Mouse (Mus musculus): ENCODE measurements around the gene Pes1. TPM values are rescaled to one million over a fixed set of nuclear protein-coding genes. Genes with fewer than 3 reads are reported as not detected.

Pes1 gene
- total and polyA plus RNA-seq, 2 experiments from 2014 or later = 50.0 to 55.8 TPM

DNA sequence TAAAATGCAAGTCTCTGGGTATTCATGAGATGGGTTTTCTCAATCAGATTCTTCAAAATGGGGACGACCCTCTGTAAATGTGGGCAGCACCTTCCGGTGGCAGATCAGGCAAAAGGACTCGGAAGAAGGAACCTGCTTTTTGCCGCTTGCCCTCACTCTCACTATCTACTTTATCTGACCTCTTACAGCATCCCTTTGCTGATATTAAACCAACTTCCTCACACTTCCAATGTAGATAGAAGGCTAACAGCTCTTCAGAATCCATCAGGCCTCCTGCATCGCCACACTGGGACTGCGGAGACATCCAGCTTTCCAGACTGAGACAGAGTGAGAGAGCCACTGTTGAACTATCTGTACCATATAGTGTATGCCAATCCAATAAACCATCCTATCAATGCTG is 41.0 kb upstream of the Pes1 start:
- H3K4me3 ChIP-seq (ENCODE audit: low read depth, low read length) = no peak overlapping the region
- H3K4me1 ChIP-seq (ENCODE audit: insufficient read depth) = no peaks in the 10 kb centered on the region
- no peaks in the 10 kb centered on the region for H3K36me3 ChIP-seq (ENCODE audit: insufficient read depth)
- H3K27me3 ChIP-seq (ENCODE audit: insufficient read depth, low read length) = no peaks in the 10 kb centered on the region
- no peak for ATAC-seq
- H3K9me3 ChIP-seq (ENCODE audit: low read length) = no peaks in the 10 kb centered on the region
- WGBS = 96% methylated on average over 6 of the region's 6 CpGs
- TF ChIP-seq CTCF (IDR thresholded peaks at IDR 0.05; ENCODE audit: low read depth) = no peak
- no peak overlapping the region for H3K27ac ChIP-seq (ENCODE audit: low read depth, low read length)
- DNase-seq = no peak
- no peak overlapping the region for H3K9ac ChIP-seq
- H3K4me2 ChIP-seq (ENCODE audit: low read depth) = no peak overlapping the region

DNA sequence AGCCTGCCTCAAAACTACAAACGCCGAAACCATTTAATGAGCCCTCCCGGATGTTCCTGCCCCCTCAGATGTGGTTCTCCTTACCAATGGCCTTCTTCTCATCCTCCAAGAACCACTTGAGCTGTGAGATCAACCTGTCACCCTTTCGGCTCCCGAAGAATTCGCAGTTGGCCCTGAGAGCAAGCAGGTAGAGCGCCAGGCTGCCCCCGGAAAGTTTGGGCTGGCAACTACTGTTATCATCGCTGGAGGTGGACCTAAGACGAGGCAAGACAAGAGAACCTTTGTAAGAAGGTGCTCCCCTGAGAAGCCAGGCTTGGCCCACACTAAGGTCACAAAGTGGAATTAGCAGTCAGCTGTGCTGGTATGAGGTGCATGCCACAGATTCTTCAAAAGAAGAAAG is 37.9 kb upstream of the Pes1 start:
- no peak for DNase-seq
- no peaks in the 10 kb centered on the region for H3K36me3 ChIP-seq (ENCODE audit: insufficient read depth)
- H3K4me2 ChIP-seq (ENCODE audit: low read depth) = no peak overlapping the region
- H3K4me1 ChIP-seq (ENCODE audit: insufficient read depth) = no peaks in the 10 kb centered on the region
- TF ChIP-seq CTCF (IDR thresholded peaks at IDR 0.05; ENCODE audit: low read depth) = no peak
- no peak overlapping the region for H3K9ac ChIP-seq
- H3K27ac ChIP-seq (ENCODE audit: low read depth, low read length) = no peak overlapping the region
- no peaks in the 10 kb centered on the region for H3K27me3 ChIP-seq (ENCODE audit: insufficient read depth, low read length)
- WGBS = 92% methylated on average over 10 of the region's 10 CpGs
- no peak for ATAC-seq
- H3K4me3 ChIP-seq (ENCODE audit: low read depth, low read length) = no peak overlapping the region
- H3K9me3 ChIP-seq (ENCODE audit: low read length) = no peaks in the 10 kb centered on the region

DNA sequence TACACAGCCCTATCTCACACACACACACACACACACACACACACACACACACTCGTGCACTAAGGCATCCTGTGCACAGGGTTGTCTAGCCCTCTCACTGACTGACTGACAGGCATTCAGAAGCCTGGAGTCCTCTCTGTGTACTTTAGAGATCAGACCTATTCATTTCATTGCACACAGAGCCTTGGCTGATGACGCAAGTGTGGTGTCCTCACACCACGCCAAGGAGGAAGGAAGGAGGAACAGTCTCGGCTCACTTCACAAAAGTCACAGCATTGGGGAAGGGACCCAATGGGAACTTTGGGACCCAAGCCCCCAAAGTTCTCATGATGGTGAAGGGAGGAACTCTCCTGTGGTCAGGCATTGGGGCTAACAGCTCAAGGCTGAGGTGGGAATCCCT is 33.8 kb upstream of the Pes1 start:
- no peaks in the 10 kb centered on the region for H3K9me3 ChIP-seq (ENCODE audit: low read length)
- no peak overlapping the region for H3K27ac ChIP-seq (ENCODE audit: low read depth, low read length)
- H3K4me2 ChIP-seq (ENCODE audit: low read depth) = no peak overlapping the region
- no peak for TF ChIP-seq CTCF (IDR thresholded peaks at IDR 0.05; ENCODE audit: low read depth)
- no peak overlapping the region for H3K9ac ChIP-seq
- 0 out of 2 replicates have a peak, but pooled peaks cover 5% of the 10 kb centered on the region for H3K4me1 ChIP-seq (ENCODE audit: insufficient read depth)
- no peak for DNase-seq
- H3K27me3 ChIP-seq (ENCODE audit: insufficient read depth, low read length) = no peaks in the 10 kb centered on the region
- no peaks in the 10 kb centered on the region for H3K36me3 ChIP-seq (ENCODE audit: insufficient read depth)
- no peak overlapping the region for H3K4me3 ChIP-seq (ENCODE audit: low read depth, low read length)
- ATAC-seq = no peak
- WGBS = 80% methylated on average over 4 of the region's 4 CpGs

DNA sequence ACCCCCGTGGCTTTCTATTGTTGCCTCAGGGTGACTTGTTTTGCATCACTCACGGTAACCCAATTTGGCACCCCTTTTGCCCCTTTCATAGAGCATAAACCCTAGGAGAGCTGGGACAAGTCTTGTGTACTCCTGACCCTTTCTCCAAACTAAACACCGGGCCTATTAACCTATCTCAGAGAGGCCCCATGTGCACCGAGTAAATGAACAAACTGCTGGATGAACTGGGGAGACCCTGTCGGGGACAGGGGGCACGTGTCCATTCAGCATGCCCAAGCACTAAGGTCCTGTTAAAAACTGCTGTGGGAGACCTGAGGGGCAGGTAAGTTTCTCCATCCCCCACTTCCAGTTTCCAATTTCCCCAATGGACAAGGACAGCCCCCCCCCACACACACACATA is 32.8 kb upstream of the Pes1 start:
- DNase-seq = no peak
- TF ChIP-seq CTCF (IDR thresholded peaks at IDR 0.05; ENCODE audit: low read depth) = no peak
- WGBS = 29% methylated on average over 6 of the region's 6 CpGs

DNA sequence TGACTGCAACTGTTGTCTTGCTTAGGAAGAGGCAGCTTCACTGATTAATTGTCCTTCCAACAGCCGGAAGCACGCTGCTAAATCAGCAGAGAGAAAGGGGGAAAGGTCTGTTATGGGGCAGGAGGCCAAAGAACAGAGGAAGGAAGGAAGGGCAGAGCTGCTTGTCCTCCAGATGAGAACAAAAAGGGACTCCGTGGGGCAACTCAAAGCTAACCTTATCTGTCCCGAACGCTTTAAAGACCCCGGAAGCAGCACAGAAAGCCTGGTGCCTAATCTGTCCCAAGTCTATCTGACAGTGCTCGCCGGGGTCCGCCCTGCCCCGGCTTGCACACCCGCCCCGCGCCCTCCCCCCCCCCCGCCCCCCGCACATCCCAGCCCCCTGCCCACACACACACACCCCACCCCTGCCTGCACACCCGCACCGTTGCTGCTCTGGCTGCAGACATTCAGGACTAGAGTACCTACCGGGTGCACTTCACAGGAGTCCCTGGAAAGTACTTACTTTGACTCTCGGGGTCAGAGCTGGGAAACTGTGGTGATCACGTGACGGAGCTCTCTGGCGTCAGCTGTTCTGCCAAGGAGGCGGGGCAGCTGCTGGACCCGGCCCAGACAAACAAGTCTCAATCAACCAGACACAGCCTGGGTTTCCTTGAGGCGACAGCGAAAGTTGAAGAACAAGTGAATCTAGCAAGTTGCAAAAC is 32.1 kb upstream of the Pes1 start, which contains the start of gene Tcn2:
TSS of gene Tcn2 (minus strand) at position 649 of the 701 bp plus-strand sequence.
- DNase-seq = peak; percentile 64
- 0 out of 2 replicates have a peak within 1 kb of the TSS, but pooled peaks have one; percentile 22 for H3K9ac ChIP-seq
- WGBS = under 1% methylated on average over 21 of the region's 26 CpGs
- H3K36me3 ChIP-seq (ENCODE audit: insufficient read depth) = no peaks in the 10 kb centered on the region
- H3K4me3 ChIP-seq (ENCODE audit: low read depth, low read length) = peak within 1 kb of the TSS; percentile 37
- 0 out of 2 replicates have a peak, but pooled peaks cover 5% of the 10 kb centered on the region for H3K4me1 ChIP-seq (ENCODE audit: insufficient read depth)
- peak; percentile 63 for ATAC-seq
- H3K4me2 ChIP-seq (ENCODE audit: low read depth) = peak within 1 kb of the TSS; percentile 57
- no peaks in the 10 kb centered on the region for H3K27me3 ChIP-seq (ENCODE audit: insufficient read depth, low read length)
- no peaks in the 10 kb centered on the region for H3K9me3 ChIP-seq (ENCODE audit: low read length)
- H3K27ac ChIP-seq (ENCODE audit: low read depth, low read length) = no peak within 1 kb of the TSS
- no peak for TF ChIP-seq CTCF (IDR thresholded peaks at IDR 0.05; ENCODE audit: low read depth)

More for the DNA sequence above, 32.8 kb upstream of the Pes1 start:
- Histone ChIP-seq H3K36me3 (ENCODE audit: insufficient read depth) (no peaks in the 10 kb centered on the region), H3K9ac (no peak overlapping the region), H3K27ac (ENCODE audit: low read depth, low read length) (no peak overlapping the region), H3K4me1 (ENCODE audit: insufficient read depth) (0 out of 2 replicates have a peak, but pooled peaks cover 5% of the 10 kb centered on the region), H3K9me3 (ENCODE audit: low read length) (no peaks in the 10 kb centered on the region), H3K27me3 (ENCODE audit: insufficient read depth, low read length) (no peaks in the 10 kb centered on the region), H3K4me3 (ENCODE audit: low read depth, low read length) (no peak overlapping the region), H3K4me2 (ENCODE audit: low read depth) (peak overlapping the region; percentile 57)
- no peak for ATAC-seq

- 91% methylated on average over 9 of the region's 9 CpGs for WGBS
- ATAC-seq = no peak
- Histone ChIP-seq H3K27ac (ENCODE audit: low read depth, low read length) (no peak overlapping the region), H3K4me3 (ENCODE audit: low read depth, low read length) (no peak overlapping the region), H3K9ac (no peak overlapping the region), H3K4me1 (ENCODE audit: insufficient read depth) (0 out of 2 replicates have a peak, but pooled peaks cover 5% of the 10 kb centered on the region), H3K4me2 (ENCODE audit: low read depth) (no peak overlapping the region), H3K9me3 (ENCODE audit: low read length) (no peaks in the 10 kb centered on the region), H3K27me3 (ENCODE audit: insufficient read depth, low read length) (no peaks in the 10 kb centered on the region), H3K36me3 (ENCODE audit: insufficient read depth) (no peaks in the 10 kb centered on the region)
- DNase-seq = no peak
- no peak for TF ChIP-seq CTCF (IDR thresholded peaks at IDR 0.05; ENCODE audit: low read depth)
Measured at GRCm38 (mm10) chr11:3933756-3934285, 30.0 kb upstream of the Pes1 start.

- Histone ChIP-seq H3K4me1 (ENCODE audit: insufficient read depth) (0 out of 2 replicates have a peak, but pooled peaks cover 5% of the 10 kb centered on the region), H3K4me2 (ENCODE audit: low read depth) (no peak overlapping the region), H3K9ac (no peak overlapping the region), H3K9me3 (ENCODE audit: low read length) (no peaks in the 10 kb centered on the region), H3K4me3 (ENCODE audit: low read depth, low read length) (no peak overlapping the region), H3K27ac (ENCODE audit: low read depth, low read length) (no peak overlapping the region), H3K36me3 (ENCODE audit: insufficient read depth) (no peaks in the 10 kb centered on the region), H3K27me3 (ENCODE audit: insufficient read depth, low read length) (no peaks in the 10 kb centered on the region)
- no peak for TF ChIP-seq CTCF (IDR thresholded peaks at IDR 0.05; ENCODE audit: low read depth)
- DNase-seq (no peak), ATAC-seq (no peak)
- WGBS = 79% methylated on average over 4 of the region's 4 CpGs
Measured at GRCm38 (mm10) chr11:3935135-3935534, 28.6 kb upstream of the Pes1 start.

All from forebrain, postnatal 0 days (tissue).